Mouse (Mus musculus): ENCODE measurements at regions not wholly inside any gene's neighbourhood (a gene's known extent, or its start where the extent isn't known, plus 50 kb on each side); places are given as distances from the start of the nearest gene placed in this dataset.

GRCm38 (mm10) chr1:44388091-44388490 is 163.2 kb upstream of the Gulp1 start:
- TF ChIP-seq CTCF (IDR thresholded peaks at IDR 0.05; ENCODE audit: control insufficient read depth, insufficient read depth, insufficient replicate concordance, low read depth, low read length) (no peak), POLR2A (IDR thresholded peaks at IDR 0.05; ENCODE audit: control insufficient read depth, low read depth, low read length) (no peak)
